Mouse (Mus musculus) forebrain, embryonic 16.5 days (tissue): ENCODE data around the gene 4930415O20Rik. TPM values are rescaled to one million over a fixed set of nuclear protein-coding genes. Genes with fewer than 3 reads are reported as not detected.

Experiments used
- ATAC-seq: fragments of 200-750 bp; cut with Nextera tagmentation; 2 replicates; pipeline ENCODE4 v1.8.0; 2017; ENCODE audit warnings: mild to moderate bottlenecking, moderate library complexity
- H3K27ac ChIP-seq: fragments of 300-500 bp; sonication (generic); 2 replicates; pipeline ENCODE4 v1.5.1; 2014; ENCODE audit warnings: low read length, control low read depth
- H3K27me3 ChIP-seq: fragments of 300-500 bp; sonication (generic); replicated peaks from 2 replicates; pipeline ENCODE4 v1.6.1; 2014; ENCODE audit warnings: low read length; ENCODE audit not compliant: control insufficient read depth, insufficient read depth
- H3K36me3 ChIP-seq: fragments of 300-500 bp; sonication (generic); 2 replicates; pipeline ENCODE4 v1.6.1; 2014; ENCODE audit not compliant: control insufficient read depth, insufficient read depth
- H3K4me1 ChIP-seq: fragments of 300-500 bp; sonication (generic); replicated peaks from 2 replicates; pipeline ENCODE4 v1.6.1; 2014; ENCODE audit warnings: low read length; ENCODE audit not compliant: control insufficient read depth, insufficient read depth
- H3K4me2 ChIP-seq: fragments of 300-500 bp; sonication (generic); 2 replicates; pipeline ENCODE4 v1.6.1; 2014; ENCODE audit warnings: mild to moderate bottlenecking, low read length, control low read depth
- H3K4me3 ChIP-seq: fragments of 300-500 bp; sonication (generic); replicated peaks from 2 replicates; pipeline ENCODE4 v1.5.1; 2014; ENCODE audit warnings: mild to moderate bottlenecking, low read length, control low read depth
- H3K9ac ChIP-seq: fragments of 300-500 bp; sonication (generic); replicated peaks from 2 replicates; pipeline ENCODE4 v1.6.1; 2014; ENCODE audit warnings: low read depth, low read length, control low read depth
- H3K9me3 ChIP-seq: fragments of 300-500 bp; sonication (generic); 2 replicates; pipeline ENCODE4 v1.6.1; 2016; ENCODE audit warnings: low read length; ENCODE audit not compliant: control insufficient read depth
- WGBS: fragments of 180-500 bp; shearing (Covaris S2); extraction: QIAGEN DNeasy Blood & Tissue Kit; methylation state at CpG from one replicate; pipeline ENCODE4 v1.1.7; 2014; 5-methylcytosine and 5-hydroxymethylcytosine counted together
- polyA plus RNA-seq: library from polyadenylated mRNA; unstranded; fragments of >200 nt; fragmentation: Nextera tagmentation; extraction: Ambion mirVana; gene quantifications from 2 replicates; pipeline ENCODE4 v1.2.1, GENCODE M21; 2015

4930415O20Rik gene
- polyA plus RNA-seq, 1 experiment from 2014 or later = 0.56 TPM

- no peaks in the 10 kb centered on the region for H3K27me3 ChIP-seq
- no peak for ATAC-seq
- H3K9me3 ChIP-seq = no peaks in the 10 kb centered on the region
- no peak overlapping the region for H3K9ac ChIP-seq
- H3K4me3 ChIP-seq = no peak overlapping the region
- H3K36me3 ChIP-seq = peaks cover 4% of the 10 kb centered on the region
- WGBS = 90% methylated on average over 4 of the region's 4 CpGs
- no peak overlapping the region for H3K4me2 ChIP-seq
- peaks cover 9% of the 10 kb centered on the region for H3K4me1 ChIP-seq
- no peak overlapping the region for H3K27ac ChIP-seq
These were observed 34.9 kb upstream of the 4930415O20Rik start for GRCm38 (mm10) chr15:98535921-98536320.

GRCm38 (mm10) chr15:98536828-98537510 is 33.8 kb upstream of the 4930415O20Rik start:
- 91% methylated on average over 8 of the region's 8 CpGs for WGBS

GRCm38 (mm10) chr15:98537923-98538322 is 32.9 kb upstream of the 4930415O20Rik start:
- WGBS = 78% methylated on average over 4 of the region's 4 CpGs

More at GRCm38 (mm10) chr15:98536828-98537510, 33.8 kb upstream of the 4930415O20Rik start:
- H3K9me3 ChIP-seq = no peaks in the 10 kb centered on the region
- H3K27me3 ChIP-seq = no peaks in the 10 kb centered on the region
- no peak overlapping the region for H3K9ac ChIP-seq
- H3K27ac ChIP-seq = no peak overlapping the region
- no peak for ATAC-seq
- H3K4me3 ChIP-seq = no peak overlapping the region
- peaks cover 3% of the 10 kb centered on the region; the same call in 1 of the 2 replicates for H3K36me3 ChIP-seq
- no peak overlapping the region for H3K4me2 ChIP-seq
- H3K4me1 ChIP-seq = peaks cover 9% of the 10 kb centered on the region

GRCm38 (mm10) chr15:98541064-98541463 is 29.7 kb upstream of the 4930415O20Rik start:
- WGBS = 90% methylated on average over 6 of the region's 6 CpGs
- H3K9me3 ChIP-seq = no peaks in the 10 kb centered on the region
- H3K27ac ChIP-seq = no peak overlapping the region
- no peaks in the 10 kb centered on the region for H3K27me3 ChIP-seq
- H3K4me1 ChIP-seq = no peaks in the 10 kb centered on the region
- H3K36me3 ChIP-seq = peaks cover 18% of the 10 kb centered on the region
- H3K4me3 ChIP-seq = no peak overlapping the region
- ATAC-seq = no peak
- H3K4me2 ChIP-seq = no peak overlapping the region
- H3K9ac ChIP-seq = no peak overlapping the region

More at GRCm38 (mm10) chr15:98537923-98538322, 32.9 kb upstream of the 4930415O20Rik start:
- Histone ChIP-seq H3K9me3 (no peaks in the 10 kb centered on the region), H3K4me2 (no peak overlapping the region), H3K4me1 (peaks cover under 1% of the 10 kb centered on the region), H3K9ac (no peak overlapping the region), H3K27ac (no peak overlapping the region), H3K4me3 (no peak overlapping the region), H3K27me3 (no peaks in the 10 kb centered on the region), H3K36me3 (peaks cover 3% of the 10 kb centered on the region; the same call in 1 of the 2 replicates)
- no peak for ATAC-seq

- no peak overlapping the region for H3K4me2 ChIP-seq
- no peaks in the 10 kb centered on the region for H3K27me3 ChIP-seq
- H3K27ac ChIP-seq = no peak overlapping the region
- 80% methylated on average over 4 of the region's 4 CpGs for WGBS
- peaks cover 24% of the 10 kb centered on the region for H3K36me3 ChIP-seq
- ATAC-seq = no peak
- H3K9me3 ChIP-seq = no peaks in the 10 kb centered on the region
- H3K4me3 ChIP-seq = no peak overlapping the region
- H3K9ac ChIP-seq = no peak overlapping the region
- H3K4me1 ChIP-seq = no peaks in the 10 kb centered on the region
These were observed 27.5 kb upstream of the 4930415O20Rik start for GRCm38 (mm10) chr15:98543341-98543740.

GRCm38 (mm10) chr15:98545151-98545550 is 25.7 kb upstream of the 4930415O20Rik start:
- 91% methylated on average over 3 of the region's 3 CpGs for WGBS
- no peak for ATAC-seq
- H3K4me2 ChIP-seq = no peak overlapping the region
- no peaks in the 10 kb centered on the region for H3K4me1 ChIP-seq
- H3K36me3 ChIP-seq = peaks cover 29% of the 10 kb centered on the region
- H3K27ac ChIP-seq = no peak overlapping the region
- no peak overlapping the region for H3K4me3 ChIP-seq
- H3K9me3 ChIP-seq = no peaks in the 10 kb centered on the region
- no peaks in the 10 kb centered on the region for H3K27me3 ChIP-seq
- H3K9ac ChIP-seq = no peak overlapping the region

- H3K27me3 ChIP-seq = no peaks in the 10 kb centered on the region
- H3K4me2 ChIP-seq = no peak overlapping the region
- H3K27ac ChIP-seq = no peak overlapping the region
- H3K9me3 ChIP-seq = no peaks in the 10 kb centered on the region
- no peak for ATAC-seq
- no peak overlapping the region for H3K4me3 ChIP-seq
- no peak overlapping the region for H3K9ac ChIP-seq
- 94% methylated on average over 5 of the region's 5 CpGs for WGBS
- H3K36me3 ChIP-seq = peaks cover 30% of the 10 kb centered on the region
- no peaks in the 10 kb centered on the region for H3K4me1 ChIP-seq
These were observed 24.0 kb upstream of the 4930415O20Rik start for GRCm38 (mm10) chr15:98546843-98547242.

- H3K27me3 ChIP-seq = no peaks in the 10 kb centered on the region
- H3K9ac ChIP-seq = no peak overlapping the region
- H3K27ac ChIP-seq = no peak overlapping the region
- peaks cover 18% of the 10 kb centered on the region for H3K36me3 ChIP-seq
- H3K4me3 ChIP-seq = no peak overlapping the region
- H3K4me1 ChIP-seq = no peaks in the 10 kb centered on the region
- no peak for ATAC-seq
- no peak overlapping the region for H3K4me2 ChIP-seq
- no peaks in the 10 kb centered on the region for H3K9me3 ChIP-seq
- WGBS = 98% methylated on average over 2 of the region's 2 CpGs
These were observed 18.0 kb upstream of the 4930415O20Rik start for GRCm38 (mm10) chr15:98552758-98553157.

- no peak overlapping the region for H3K27ac ChIP-seq
- H3K4me1 ChIP-seq = no peaks in the 10 kb centered on the region
- H3K4me2 ChIP-seq = no peak overlapping the region
- H3K9ac ChIP-seq = no peak overlapping the region
- peaks cover 13% of the 10 kb centered on the region for H3K36me3 ChIP-seq
- H3K4me3 ChIP-seq = no peak overlapping the region
- no peaks in the 10 kb centered on the region for H3K27me3 ChIP-seq
- WGBS = 92% methylated on average over 4 of the region's 4 CpGs
- H3K9me3 ChIP-seq = no peaks in the 10 kb centered on the region
- ATAC-seq = no peak
These were observed 14.9 kb upstream of the 4930415O20Rik start for GRCm38 (mm10) chr15:98555881-98556280.
